In genomic region chr11:52274456-52275112, GRCm38 (mm10) we compare ENCODE assay signal across 12 mouse cellular contexts. TPM values are rescaled to one million over a fixed set of nuclear protein-coding genes. Genes with fewer than 3 reads are reported as not detected.
DNase-seq lines count a peak whose midpoint lies in the region; ATAC-seq lines count a peak whose summit lies in the region.
"Had no signal": no experiment of that assay in that cellular context is flagged by ENCODE, and none has a peak within 500 bp of the region (broad histone marks: within the 10 kb centered on the region; RNA-seq: fewer than 3 reads in every experiment).

No protein-coding gene starts in this region.

- H3K27ac ChIP-seq in hindbrain, embryonic 14.5 days: no peak overlapping the region
- no peak overlapping the region for H3K27ac ChIP-seq in hindbrain, embryonic 13.5 days
- H3K27ac ChIP-seq: kidney, embryonic 15.5 days; stomach, postnatal 0 days had no signal

- no peaks in the 10 kb centered on the region for H3K27me3 ChIP-seq in hindbrain, embryonic 14.5 days (ENCODE audit: control insufficient read depth, insufficient read depth, low read length)
- H3K27me3 ChIP-seq in hindbrain, embryonic 13.5 days: no peaks in the 10 kb centered on the region
- H3K27me3 ChIP-seq: kidney, embryonic 15.5 days had no signal

- 85% methylated on average over 20 of the region's 20 CpGs for WGBS in hindbrain, embryonic 14.5 days
- WGBS in hindbrain, embryonic 13.5 days: 87% methylated on average over 20 of the region's 20 CpGs

- no peaks in the 10 kb centered on the region for H3K9me3 ChIP-seq in hindbrain, embryonic 14.5 days (ENCODE audit: control insufficient read depth, low read length)
- H3K9me3 ChIP-seq in hindbrain, embryonic 13.5 days: no peaks in the 10 kb centered on the region
- H3K9me3 ChIP-seq: G1E; kidney, embryonic 15.5 days; megakaryocyte, embryonic 14.5 days had no signal

- no peak overlapping the region for H3K4me3 ChIP-seq in hindbrain, embryonic 14.5 days (replicated peaks; ENCODE audit: low read length)
- H3K4me3 ChIP-seq in hindbrain, embryonic 13.5 days: no peak overlapping the region
- H3K4me3 ChIP-seq: kidney, embryonic 15.5 days; megakaryocyte, embryonic 14.5 days had no signal

- H3K4me1 ChIP-seq in hindbrain, embryonic 14.5 days (replicated peaks; ENCODE audit: control insufficient read depth, insufficient read depth, low read length): no peaks in the 10 kb centered on the region
- peaks cover 15% of the 10 kb centered on the region for H3K4me1 ChIP-seq in hindbrain, embryonic 13.5 days (replicated peaks)

- H3K9ac ChIP-seq in hindbrain, embryonic 14.5 days: no peak overlapping the region
- no peak overlapping the region for H3K9ac ChIP-seq in hindbrain, embryonic 13.5 days
- H3K9ac ChIP-seq: kidney, embryonic 15.5 days had no signal

- no peaks in the 10 kb centered on the region for H3K36me3 ChIP-seq in hindbrain, embryonic 14.5 days (replicated peaks; ENCODE audit: control insufficient read depth, insufficient read depth)
- no peaks in the 10 kb centered on the region for H3K36me3 ChIP-seq in hindbrain, embryonic 13.5 days
- H3K36me3 ChIP-seq: G1E had no signal

- no peak overlapping the region for H3K4me2 ChIP-seq in hindbrain, embryonic 14.5 days (replicated peaks)
- no peak overlapping the region for H3K4me2 ChIP-seq in hindbrain, embryonic 13.5 days
- H3K4me2 ChIP-seq: kidney, embryonic 15.5 days had no signal

- ATAC-seq in hindbrain, embryonic 14.5 days (ENCODE audit: low FRiP score): 0 out of 2 replicates have a peak, but pooled peaks have one; percentile 55
- ATAC-seq in hindbrain, embryonic 13.5 days (ENCODE audit: low FRiP score): no peak

- DNase-seq in hindbrain, embryonic 14.5 days (ENCODE audit: low spot score): no peak
- DNase-seq in ovary, postnatal 36 days (ENCODE audit: low spot score): peak; percentile 47
- no peak for DNase-seq in ovary, postnatal 14 days (ENCODE audit: low spot score)
- DNase-seq in induced T-regulatory cell, adult 2 months (ENCODE audit: low read depth): peak; percentile 72
- no peak for DNase-seq in embryo, embryonic 10.5 days (ENCODE audit: low spot score)
- no peak for DNase-seq in gastrocnemius, postnatal 25 days
- DNase-seq: gastrocnemius, postnatal 36 days had no signal

RNA-seq across cellular contexts. Expression of gene Tcf7, which starts 8.2 kb away (rescaled TPM):
- 6.9 and 7.2 TPM in 2 replicates for polyA plus RNA-seq in hindbrain, embryonic 14.5 days (2014; fragmentation: Nextera tagmentation; extraction: Ambion mirVana)
- 3.2 and 4.7 TPM in 2 replicates for polyA plus RNA-seq in hindbrain, embryonic 13.5 days (2015; fragmentation: Nextera tagmentation; extraction: Ambion mirVana)
- total RNA-seq in gastrocnemius, postnatal 25 days (2021): 1 to 10 TPM in 1 of 2 experiments, under 1 TPM in 1; 0.36 to 1.0 TPM
- total RNA-seq: G1E had no signal
- polyA plus RNA-seq: G1E had no signal

RNA-seq across cellular contexts. Expression of gene Skp1a, which starts 42.8 kb away (rescaled TPM):
- polyA plus RNA-seq in hindbrain, embryonic 14.5 days (2014; fragmentation: Nextera tagmentation; extraction: Ambion mirVana): 1,059 and 1,060 TPM in 2 replicates
- polyA plus RNA-seq in hindbrain, embryonic 13.5 days (2015; fragmentation: Nextera tagmentation; extraction: Ambion mirVana): 1,097 and 1,103 TPM in 2 replicates
- total RNA-seq in gastrocnemius, postnatal 25 days (2021): 100 to 1,000 TPM; 255 to 270 TPM

Comparison
In these comparisons a context has a peak if more than half of its experiments do, and no peak if none do; other contexts are left out.
1. DNase-seq: peak in ovary, postnatal 36 days (single experiment) and induced T-regulatory cell, adult 2 months (single experiment); none in hindbrain, embryonic 14.5 days (single experiment), ovary, postnatal 14 days (single experiment), embryo, embryonic 10.5 days (single experiment) and gastrocnemius, postnatal 25 days (single experiment).